Mouse (Mus musculus): ENCODE measurements around the gene Col23a1.
"Not testable (repeated sequence)": the region's sequence is repeated elsewhere in the genome, so short reads cannot be mapped to it uniquely, and the experiment has no call there.

The Col23a1 gene

DNA sequence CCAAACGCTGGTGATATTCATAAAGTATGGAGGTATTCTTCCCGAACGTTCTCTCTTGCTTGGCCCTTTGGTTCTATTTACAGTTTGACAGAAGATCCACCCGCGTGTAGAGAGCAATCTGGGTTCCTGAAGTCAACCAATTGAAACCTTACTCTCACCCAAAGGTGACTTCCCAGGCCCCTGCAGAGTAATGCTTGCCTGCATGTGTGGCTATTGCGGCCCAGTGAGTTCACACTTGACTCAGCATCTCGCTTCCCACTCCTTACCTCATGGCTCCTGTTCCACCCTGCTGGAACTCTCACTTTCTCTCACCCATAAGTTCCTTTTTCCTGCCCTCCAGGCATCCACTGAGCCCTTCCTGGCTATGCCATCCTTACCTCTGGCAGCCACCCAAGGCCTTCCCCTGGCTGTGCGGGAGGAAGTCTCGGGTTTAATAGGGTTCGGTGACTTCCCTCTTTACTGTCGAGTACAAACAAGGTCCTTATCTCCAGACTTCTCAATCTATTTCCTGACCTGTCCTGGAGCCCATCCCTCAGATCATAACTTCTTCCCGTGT, 38.7 kb downstream of the Col23a1 start:
- DNase-seq (ENCODE audit: low read depth) = no peak

DNA sequence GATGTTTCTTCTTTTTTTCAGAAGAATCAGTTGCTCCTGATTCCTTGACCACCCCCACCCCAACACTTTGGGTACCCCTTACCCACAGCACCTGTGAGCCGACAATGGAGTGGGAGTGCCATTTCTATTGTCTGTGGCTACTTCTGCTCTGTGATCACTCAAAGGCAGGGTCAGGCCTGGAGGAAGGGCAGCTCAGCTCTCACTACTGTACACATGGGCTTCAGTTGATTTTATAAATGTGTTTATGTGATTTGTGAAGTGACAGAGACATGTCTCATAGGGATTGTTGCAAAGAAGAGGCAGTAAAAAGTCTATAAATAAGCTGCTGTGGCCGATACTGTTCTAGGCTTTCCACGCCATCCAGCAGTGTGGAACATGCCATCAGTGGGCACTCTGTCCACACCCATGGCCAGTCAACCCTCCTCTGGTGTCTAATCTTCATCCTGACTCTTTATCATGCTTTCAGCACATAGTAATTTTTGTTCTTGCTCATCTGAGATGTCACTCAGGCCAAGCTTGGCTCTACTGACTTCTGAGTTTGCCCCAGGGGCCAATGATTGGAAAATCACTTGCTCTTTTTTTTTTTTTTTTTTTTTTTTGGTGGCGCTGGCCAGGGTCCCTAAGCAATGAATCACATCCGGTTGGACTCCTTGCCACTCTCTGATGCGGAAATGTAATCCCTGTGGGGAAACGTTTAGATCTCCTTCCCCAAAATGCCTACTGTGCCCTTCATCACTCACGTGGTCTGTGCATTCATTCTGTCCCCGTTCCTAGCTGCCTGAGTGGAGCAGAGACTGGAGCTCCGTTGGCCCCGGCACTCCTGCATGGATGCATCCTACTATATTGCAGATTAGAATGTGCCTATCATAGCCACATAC, 40.4 kb downstream of the Col23a1 start:
- DNase-seq (ENCODE audit: low read depth) = no peak

DNA sequence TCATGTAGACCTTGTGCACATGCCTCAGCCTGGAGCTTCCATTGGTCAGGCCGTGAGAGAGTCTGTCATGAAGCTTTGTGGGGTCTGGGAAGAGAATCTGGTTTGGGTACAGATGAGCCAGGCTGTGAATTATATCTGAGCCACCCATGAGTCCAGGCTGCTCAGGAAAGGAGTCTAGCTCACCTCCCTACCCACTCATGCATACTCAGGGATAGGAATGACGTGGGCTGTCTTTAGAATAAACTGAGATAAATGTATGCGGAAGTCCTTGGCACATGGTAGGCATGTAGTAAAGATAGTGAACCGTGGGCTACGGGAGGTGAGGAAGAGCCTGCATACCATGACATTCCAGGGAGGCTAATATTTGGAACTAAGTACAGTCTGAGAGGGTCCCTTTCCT, 44.3 kb downstream of the Col23a1 start:
- DNase-seq (ENCODE audit: low read depth) = no peak

DNA sequence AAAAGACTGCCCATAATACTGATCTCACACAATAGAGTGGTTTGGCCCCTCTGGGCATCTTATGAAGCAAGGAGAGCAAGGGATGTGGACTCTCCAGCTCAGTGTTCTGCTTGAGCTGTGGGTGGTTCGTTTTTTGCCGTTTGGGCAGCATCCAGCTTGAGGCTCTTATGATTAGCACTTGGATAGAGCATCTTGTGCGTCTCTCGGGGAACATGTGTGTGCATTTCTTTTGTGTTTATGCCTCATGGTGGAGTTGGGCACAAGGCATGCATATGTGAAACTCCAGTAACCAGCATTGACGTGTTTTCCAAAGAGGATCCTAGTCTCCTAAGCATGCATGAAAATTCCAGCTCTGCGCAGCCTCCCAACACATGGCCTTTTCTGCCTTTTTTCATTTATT, 47.9 kb downstream of the Col23a1 start:
- no peak for DNase-seq (ENCODE audit: low read depth)

DNA sequence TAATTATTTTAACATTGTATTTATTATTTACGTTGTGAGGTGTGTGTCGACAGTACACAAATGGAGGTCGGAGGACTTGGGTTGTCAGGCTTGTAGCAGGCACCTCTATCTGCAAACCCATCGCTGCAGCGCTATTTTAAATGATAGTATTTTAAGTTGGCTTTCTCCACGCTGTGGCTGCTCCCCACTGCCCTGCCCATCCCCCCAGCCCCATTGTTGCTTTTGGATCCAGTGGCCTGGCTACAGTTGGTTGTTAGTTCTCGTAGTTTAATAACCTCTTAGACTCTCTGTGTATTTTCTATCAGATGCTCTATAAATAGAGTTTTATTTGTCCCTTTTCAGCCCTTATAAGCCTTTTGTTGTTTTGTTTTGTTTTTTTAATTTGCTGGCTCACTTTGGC, 48.7 kb downstream of the Col23a1 start:
- no peak for DNase-seq (ENCODE audit: low read depth)

DNA sequence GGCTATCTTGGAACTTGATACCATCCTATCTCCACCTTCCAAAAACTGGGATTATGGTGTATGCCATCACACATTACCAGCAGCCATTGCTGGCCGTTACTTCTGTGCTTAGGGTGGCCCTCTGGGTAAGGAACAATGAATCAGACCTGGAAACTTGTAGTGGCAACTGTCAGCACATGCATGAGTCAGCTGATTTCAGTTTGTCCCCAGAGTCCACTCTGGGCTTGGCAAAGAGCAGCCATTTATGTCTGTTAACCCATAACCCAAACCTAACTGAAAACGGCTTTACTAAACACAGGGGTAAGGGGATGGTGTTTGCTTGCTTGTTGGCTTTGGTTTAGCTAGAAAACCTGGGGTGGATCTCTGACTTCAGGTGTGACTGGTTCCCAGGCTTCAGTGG, 51.4 kb downstream of the Col23a1 start:
- DNase-seq (ENCODE audit: low read depth) = no peak

DNA sequence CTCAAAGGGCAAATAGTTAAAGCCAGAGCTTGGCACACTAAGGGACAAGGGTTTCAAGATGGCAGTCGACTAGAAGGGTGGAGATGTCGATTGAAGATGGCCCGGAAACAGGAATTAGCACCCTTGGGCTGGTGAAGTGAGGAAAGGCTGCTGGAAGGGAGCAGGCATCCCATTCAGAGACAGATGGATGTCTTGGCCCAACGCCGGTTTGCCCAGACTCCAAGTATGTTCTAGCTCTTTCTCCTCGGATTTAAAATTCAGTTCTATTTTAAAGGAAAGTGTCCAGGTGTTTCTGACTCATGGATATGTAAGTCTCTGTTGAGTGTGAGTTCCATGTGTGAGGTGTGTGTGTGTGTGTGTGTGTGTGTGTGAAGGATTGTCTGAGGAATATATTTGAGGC, 53.1 kb downstream of the Col23a1 start:
- no peak for DNase-seq (ENCODE audit: low read depth)

DNA sequence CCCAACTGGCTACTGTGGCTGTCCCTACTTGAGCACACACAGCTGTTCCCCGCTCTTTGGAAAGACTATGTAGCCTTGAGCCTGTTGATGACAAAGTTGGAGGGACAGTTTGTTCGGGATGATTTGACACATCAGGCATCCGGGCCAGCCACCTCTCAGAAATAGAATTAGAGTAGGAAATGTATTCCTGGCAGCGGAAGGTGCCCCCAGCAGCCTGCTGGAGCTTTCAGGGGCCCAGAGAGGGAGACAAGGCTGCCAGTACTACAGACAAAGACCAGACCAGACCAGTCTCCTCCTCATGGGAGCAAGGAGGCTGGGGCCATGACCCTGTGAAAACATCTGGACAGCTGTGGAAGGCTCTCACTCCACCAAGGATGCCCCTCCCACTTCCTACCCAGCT, 53.6 kb downstream of the Col23a1 start:
- DNase-seq (ENCODE audit: low read depth) = no peak

DNA sequence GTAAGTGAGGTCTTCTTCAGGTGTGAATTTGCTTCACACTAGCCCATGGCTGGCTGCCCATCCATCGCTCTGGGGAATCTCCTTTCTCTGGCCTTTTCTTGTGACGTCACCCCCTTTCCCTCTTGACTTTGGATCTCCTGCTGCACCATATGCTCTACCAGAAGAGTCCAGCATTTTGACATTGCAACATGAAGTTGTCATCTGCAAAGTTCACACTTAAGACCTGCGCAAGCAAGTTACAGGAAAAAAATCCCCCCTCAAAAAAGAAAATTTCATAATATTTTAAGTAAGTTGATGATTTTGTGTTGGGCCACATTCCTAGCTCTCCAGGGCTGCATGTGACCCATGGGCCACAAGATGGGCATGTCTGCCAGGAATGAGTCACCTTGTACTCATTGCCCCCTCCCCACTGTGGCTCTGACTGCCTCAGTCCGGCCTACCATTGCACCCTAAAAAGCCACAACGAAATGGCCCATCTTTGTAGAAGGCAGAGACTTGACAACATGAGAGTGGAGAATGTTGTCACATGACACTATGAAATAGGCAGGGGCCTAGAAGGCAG, 54.1 kb downstream of the Col23a1 start:
- DNase-seq (ENCODE audit: low read depth) = peak; percentile 18

DNA sequence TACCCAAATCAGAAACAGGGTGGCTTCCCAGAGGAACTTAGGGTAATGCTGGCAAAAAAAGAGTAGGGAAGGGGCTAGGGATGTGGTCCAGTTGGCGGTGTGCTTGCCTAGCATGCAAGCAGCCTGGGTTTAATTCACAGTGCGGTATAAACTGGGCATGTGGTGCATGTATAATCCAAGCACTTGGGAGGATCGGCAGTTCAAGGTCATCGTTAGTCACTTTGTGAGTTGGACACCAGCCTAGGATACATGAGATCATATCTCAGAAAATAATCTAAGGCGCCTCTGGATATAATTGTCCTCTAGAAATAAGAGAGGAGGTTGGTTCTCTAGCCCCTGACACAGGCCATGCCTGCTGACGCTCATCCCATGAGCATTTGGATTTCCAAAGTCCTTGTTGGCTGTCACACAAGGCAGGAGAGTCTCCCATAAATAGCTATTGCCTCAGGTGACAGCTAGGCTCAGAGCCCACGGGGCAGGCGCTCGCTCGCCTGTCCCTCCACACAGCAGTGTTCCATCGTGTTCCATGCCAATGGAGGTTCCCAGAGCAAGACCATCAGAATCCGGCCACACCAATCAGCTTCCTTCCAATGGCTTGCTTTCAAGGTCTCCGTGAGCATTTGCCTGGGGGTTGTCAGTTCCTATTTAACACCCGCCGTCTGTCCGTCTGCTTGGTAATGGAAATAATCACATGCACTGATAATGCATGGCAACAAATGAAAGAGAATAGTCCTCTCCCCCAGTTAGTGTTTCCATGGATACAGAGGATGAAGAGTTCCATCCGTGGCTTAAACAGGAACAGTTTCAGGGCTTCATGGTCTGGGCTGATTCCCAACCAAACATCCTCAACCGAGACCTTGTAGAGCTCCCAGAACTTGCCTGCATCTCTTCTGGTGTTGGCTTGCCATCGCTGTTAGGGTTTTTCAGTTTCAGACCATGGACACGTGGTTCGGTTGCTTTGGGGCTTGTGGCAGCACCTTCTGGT, 56.1 kb downstream of the Col23a1 start:
- no peak for DNase-seq (ENCODE audit: low read depth)

DNA sequence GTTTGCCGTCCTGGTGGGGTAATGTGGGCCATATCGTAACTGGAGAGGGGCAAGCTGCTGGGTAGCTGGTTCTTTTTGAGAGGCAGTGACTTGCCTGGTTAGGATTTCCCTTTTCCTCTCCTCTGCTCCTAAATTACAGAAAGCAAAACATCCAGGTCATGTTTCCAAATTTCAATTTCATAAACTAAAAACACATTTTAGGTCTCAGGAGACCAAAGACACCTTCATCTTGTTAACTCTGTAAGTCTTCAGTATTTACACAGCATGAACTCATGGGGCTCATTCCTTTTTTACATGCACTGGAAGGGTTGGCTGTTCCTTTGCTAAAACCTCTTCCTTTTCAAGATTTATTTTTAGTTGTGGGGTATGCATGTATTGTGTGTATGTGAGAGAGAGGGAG, 58.0 kb downstream of the Col23a1 start:
- no peak for DNase-seq (ENCODE audit: low read depth)

DNA sequence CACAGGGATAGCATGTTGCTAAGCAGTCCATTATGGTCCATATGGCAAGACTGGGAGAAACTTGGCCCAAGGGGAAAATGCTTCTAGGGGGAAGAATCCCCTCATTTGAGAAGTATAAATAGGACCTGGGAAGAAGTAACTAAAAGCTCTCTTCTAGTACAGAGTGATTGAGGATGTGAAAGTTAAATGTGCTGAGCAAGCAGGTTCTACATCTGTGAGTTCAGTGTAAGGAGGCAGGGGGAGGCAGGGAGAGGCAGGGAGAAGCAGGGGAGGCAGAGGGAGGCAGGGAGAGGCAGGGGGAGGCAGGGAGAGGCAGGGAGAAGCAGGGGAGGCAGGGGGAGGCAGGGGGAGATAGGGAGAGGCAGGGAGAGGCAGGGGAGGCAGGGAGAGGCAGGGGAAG, 59.9 kb downstream of the Col23a1 start:
- DNase-seq (ENCODE audit: low read depth) = no peak

DNA sequence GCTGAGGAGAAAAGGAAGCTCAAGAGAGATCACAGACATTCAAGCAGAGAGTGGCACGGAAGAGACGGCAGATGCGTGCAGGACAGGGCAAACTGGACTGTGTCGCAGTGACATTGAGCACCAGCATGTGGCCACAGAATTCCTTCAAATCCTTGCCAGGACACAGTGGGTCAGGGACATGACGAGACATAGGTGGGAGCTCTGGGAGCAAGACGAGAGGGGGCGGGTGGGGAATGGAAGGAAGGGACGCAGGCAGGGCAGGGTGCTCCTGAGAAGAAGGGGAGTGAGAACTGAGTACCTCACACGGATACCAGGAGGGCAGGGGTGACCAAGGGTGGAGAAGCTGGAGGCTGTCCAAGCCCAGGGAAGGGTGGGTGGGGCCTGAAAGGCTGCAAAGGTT, 61.4 kb downstream of the Col23a1 start:
- DNase-seq (ENCODE audit: low read depth) = no peak

DNA sequence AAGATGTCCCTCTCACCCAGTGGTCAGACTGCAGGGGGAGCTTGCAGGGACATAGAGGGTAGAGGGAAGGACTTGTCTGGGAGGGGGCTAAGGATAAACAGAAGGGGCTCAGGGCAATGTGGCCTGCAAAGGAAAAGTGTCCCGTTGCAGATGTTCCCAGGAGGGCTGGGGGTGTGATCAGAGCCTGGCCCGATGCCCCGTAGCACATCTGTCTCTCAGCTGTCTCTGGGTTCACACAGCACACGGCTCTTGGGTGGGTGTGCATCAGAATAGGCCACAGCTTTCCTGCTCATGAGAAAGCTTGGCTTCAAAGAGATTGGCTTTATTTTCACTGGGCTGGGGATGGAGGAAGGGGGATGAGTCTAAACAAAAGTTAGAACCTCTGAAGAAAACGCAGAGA, 62.1 kb downstream of the Col23a1 start:
- no peak for DNase-seq (ENCODE audit: low read depth)

DNA sequence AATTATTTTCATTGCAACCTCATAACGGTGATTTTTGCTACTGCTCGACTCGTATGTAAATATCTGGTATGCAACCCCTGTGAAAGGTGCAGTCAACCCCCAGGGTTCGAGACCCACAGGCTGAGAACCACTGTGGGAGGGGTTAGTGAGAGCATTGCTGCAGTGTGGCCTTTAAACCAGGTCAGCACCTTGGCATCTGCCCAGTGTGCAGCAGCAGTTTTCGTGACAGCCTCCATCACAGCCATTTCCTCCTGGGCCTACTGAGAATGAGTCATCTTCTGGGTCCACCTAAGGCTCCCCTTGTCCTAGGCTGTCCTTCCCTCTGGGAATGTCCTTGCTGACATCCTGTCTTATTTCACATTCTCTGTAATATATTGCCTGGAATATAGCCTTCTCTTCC, 64.0 kb downstream of the Col23a1 start:
- DNase-seq (ENCODE audit: low read depth) = no peak

DNA sequence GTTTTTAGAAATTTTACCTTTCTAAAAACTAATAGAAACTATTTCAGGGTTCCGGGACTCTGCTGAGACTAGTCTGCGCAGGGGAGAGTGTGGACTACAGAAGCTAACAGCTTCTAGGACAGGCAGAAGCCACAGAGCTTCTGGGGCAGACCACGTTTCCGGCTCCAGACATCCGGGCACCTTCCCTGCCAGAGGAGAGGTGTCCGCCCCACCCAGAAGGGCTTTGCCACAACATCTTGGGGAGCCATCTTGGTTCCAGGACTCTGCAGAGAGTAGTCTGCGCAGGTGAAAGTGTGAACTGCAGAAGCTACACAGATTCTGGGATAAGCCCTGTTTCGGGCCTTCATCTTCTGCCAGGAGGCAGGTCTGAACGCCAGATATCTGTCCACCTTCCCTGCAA, 69.3 kb downstream of the Col23a1 start:
- DNase-seq (ENCODE audit: low read depth) = not testable (repeated sequence)

DNA sequence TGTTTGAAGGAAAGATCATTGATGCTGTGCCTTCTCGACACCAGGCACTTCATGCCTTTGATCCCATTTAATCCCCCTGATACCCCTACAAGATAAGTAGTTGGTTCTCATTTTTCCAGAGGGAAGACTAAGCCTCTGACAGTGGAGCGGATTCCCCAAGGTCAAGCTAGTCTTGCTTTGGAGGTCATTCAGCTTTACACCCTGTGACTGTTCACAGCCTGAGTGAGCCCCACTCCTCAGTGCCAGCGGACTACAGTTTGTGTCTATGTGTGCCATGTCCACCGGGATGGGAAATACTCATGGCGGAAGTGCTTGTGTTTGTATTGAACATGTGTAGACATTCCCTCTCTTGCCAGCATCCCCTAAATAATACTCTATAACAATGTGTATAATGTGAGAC, 74.6 kb downstream of the Col23a1 start:
- DNase-seq (ENCODE audit: low read depth) = no peak

DNA sequence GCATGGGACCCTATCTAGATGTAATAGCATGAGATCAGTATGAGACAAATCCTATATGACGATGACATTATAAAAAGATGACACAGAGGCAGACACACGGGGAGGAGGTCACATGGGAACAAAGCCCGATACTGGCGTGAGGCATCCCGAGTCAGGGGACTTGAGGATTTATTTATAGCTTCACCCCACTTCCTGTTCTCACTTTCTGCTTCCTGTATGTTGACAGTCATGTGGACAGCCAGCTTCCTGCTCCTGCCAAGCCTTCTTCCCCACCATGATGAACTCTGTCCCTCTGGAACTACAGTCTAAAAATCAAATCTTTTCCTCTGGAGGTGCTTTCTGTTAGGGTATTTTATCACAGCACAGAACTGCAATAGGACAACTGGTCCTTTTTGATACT, 77.6 kb downstream of the Col23a1 start:
- DNase-seq (ENCODE audit: low read depth) = no peak

DNA sequence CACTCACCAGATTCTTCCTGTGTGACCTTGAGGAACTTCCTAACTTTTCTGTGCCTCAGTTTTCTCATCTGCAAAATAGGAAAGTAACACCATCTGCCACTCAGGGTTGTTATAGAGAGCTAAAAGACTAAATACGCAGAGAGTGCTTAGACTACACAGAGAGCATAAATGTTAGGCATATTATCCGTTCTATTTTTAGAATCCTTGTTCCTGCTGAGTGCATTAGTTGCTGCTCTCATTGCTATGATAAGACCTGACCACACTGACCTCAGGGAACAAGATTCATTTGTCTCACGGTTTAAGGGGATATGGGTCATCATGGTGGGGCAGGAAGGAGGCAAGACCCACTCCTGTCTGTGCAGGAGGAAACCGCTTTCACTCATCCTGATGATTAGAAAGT, 80.6 kb downstream of the Col23a1 start:
- DNase-seq (ENCODE audit: low read depth) = no peak

DNA sequence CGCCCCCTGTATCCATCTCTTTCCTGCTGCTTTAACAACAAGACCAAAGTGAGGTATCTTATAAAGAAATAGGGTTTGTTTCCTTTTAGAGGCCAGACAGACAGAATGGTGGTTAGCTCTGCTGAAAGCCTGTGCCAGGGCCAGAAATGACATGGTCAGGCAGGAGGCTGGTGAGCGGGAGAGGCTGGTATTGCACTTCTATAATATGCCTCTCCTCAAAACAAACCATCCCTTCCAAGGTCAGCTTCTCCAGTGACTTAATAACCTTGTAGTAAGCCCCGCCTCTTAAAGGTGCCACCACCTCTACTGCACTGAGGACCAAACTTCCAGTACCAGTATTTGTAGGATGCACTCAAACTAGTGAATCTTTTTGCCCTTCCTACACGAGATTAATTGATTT, 81.6 kb downstream of the Col23a1 start:
- DNase-seq (ENCODE audit: low read depth) = no peak

DNA sequence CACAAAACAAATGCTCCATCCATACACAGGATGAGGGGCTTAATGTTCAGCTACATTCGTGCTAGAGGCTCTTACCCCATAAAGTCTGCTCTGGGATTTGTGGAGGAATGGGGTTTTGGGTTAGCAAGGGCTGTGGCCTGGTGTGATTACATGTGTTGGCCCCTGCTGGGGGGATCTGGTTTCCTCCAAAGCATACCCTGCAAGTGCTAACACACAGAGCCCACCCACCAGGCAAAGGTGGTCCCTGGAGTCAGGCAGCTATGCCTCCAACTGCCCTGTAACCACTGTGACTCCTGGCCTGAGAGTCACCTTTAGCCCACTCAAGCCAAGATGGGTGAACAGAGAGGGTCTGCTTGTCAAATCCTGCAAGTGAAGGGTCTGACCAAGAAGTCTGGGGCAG, 82.2 kb downstream of the Col23a1 start:
- DNase-seq (ENCODE audit: low read depth) = no peak

DNA sequence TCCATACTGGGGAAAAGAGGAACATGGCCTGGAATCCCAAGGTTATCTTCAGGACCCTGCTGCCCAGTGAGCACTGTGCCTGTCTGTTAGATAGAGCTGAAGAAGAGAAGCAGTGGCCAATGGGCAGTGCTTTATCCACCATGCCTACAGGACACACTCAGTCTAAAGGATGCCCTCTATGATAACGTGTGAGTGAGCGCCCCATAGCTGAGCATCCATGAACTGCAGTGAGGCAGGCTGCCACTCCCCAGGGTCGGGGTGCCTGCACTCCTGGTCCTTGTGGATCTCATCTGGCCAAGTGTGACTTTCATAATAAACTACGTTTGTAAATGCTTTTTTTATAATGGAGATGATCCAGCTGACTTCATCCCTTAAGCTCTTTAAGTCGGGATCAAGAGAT, 87.5 kb downstream of the Col23a1 start:
- no peak for DNase-seq (ENCODE audit: low read depth)
